Mouse (Mus musculus): ENCODE measurements around the gene Rab20. TPM values are rescaled to one million over a fixed set of nuclear protein-coding genes. Genes with fewer than 3 reads are reported as not detected.
A peak's percentile ranks its signal among the peaks of the same experiment; 100 is the strongest.
"Not testable (repeated sequence)": the region's sequence is repeated elsewhere in the genome, so short reads cannot be mapped to it uniquely, and the experiment has no call there.

Rab20 gene
- polyA plus RNA-seq, 1 experiment = 12.5 TPM

DNA sequence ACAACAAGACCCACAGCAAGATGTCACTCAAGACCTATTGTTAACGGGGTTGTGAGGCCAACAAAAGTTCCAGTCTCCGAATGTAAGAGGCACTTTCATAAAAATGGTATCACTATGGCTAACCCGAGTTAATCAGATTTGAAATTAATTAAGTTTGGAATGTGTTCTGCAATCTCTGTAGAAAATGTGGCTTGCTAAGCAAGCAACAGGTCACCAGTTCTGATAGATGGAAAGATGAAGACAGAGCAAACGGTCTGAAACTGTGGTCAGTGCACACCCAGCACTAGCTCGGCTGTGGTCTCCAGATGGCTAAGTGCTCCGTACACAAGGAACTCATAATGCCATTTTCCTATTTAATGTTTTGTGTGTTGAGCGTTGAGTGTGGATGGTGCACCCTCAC, 7.8 kb downstream of the Rab20 start:
- Histone ChIP-seq H3K27ac (ENCODE audit: insufficient read depth, low read depth, low read length) (no peak overlapping the region), H3K4me3 (ENCODE audit: insufficient read depth, low read length) (no peak overlapping the region), H3K4me1 (ENCODE audit: control insufficient read depth, insufficient read depth, low read length) (peaks cover 47% of the 10 kb centered on the region)
- TF ChIP-seq POLR2A (IDR thresholded peaks at IDR 0.05; ENCODE audit: borderline replicate concordance, low read depth, low read length) (no peak), CTCF (IDR thresholded peaks at IDR 0.05; ENCODE audit: low read depth, low read length) (no peak)

DNA sequence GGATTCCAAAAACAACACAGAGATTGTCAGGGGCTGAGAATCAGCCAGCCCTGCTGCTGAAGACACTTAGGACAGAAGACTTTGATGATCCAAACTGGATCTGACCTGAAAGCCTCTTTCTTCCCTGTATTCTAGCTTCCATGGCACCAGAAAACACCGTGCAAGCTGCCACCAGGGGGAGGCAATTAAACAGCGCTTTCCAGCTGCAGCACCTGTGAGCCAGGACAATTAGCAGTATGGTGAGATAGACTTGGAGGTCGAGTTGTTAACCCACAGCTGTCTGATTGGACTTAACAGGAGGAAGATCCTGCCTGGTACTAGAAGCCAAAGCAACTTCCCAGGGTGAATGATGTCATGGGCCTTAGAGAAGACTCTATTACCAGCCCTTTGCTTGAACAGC, 9.4 kb downstream of the Rab20 start:
- Histone ChIP-seq H3K27ac (ENCODE audit: insufficient read depth, low read depth, low read length) (no peak overlapping the region), H3K4me1 (ENCODE audit: control insufficient read depth, insufficient read depth, low read length) (peaks cover 50% of the 10 kb centered on the region), H3K4me3 (ENCODE audit: insufficient read depth, low read length) (no peak overlapping the region)
- TF ChIP-seq CTCF (IDR thresholded peaks at IDR 0.05; ENCODE audit: low read depth, low read length) (no peak), POLR2A (IDR thresholded peaks at IDR 0.05; ENCODE audit: borderline replicate concordance, low read depth, low read length) (no peak)

DNA sequence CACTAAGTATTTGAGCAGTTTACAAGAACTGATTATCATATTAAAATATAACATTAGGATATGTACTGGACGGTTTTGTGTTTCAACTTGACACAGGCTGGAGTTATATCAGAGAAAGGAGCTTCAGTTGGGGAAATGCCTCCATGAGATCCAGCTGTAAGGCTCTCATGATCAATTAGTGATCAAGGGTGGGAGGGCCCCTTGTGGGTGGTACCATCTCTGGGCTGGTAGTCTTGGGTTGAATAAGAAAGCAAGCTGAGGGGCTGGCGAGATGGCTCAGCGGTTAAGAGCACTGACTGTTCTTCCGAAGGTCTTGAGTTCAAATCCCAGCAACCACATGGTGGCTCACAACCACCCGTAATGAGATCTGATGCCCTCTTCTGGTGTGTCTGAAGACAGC, 12.0 kb downstream of the Rab20 start:
- H3K4me1 ChIP-seq (ENCODE audit: control insufficient read depth, insufficient read depth, low read length) = peaks cover 58% of the 10 kb centered on the region
- not testable (repeated sequence) for H3K4me3 ChIP-seq (ENCODE audit: insufficient read depth, low read length); H3K27ac ChIP-seq (ENCODE audit: insufficient read depth, low read depth, low read length)

DNA sequence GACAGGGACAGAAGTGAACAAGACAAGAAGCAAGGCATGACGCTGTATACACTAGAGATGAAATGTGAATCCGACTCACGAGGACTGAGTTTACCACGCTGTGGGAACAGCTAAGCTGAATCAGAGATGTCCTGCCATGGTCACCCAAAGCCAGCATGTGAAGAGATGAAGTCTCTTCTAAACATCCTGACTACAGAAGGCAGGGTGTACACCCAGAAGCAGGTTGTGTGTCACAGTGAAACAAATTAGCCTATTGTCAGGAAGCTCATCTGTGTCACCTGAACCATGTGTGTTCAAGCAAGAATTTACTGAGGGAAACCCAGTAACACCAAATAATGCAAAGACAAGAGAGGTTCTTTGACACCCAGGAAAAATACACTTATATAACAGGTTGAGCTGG, 12.9 kb downstream of the Rab20 start:
- H3K4me1 ChIP-seq (ENCODE audit: control insufficient read depth, insufficient read depth, low read length) = peaks cover 56% of the 10 kb centered on the region
- peak overlapping the region; percentile 85 for H3K27ac ChIP-seq (ENCODE audit: insufficient read depth, low read depth, low read length)

DNA sequence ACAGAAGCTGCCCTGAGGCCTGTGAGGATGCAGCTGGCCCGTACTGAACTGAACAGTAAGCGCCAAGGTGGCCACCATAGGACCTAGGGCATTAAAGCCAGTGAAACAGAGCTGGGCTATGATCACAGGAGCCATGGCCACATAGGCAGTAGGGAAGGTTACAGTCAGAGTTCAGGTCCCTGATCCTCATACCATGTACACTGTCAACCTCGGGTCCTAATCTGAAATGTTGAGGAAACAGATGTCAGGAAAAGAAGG, 13.9 kb downstream of the Rab20 start:
- Histone ChIP-seq H3K4me1 (ENCODE audit: control insufficient read depth, insufficient read depth, low read length) (peaks cover 62% of the 10 kb centered on the region), H3K4me3 (ENCODE audit: insufficient read depth, low read length) (peak overlapping the region; percentile 27), H3K27ac (ENCODE audit: insufficient read depth, low read depth, low read length) (peak overlapping the region; percentile 85)
- TF ChIP-seq POLR2A (IDR thresholded peaks at IDR 0.05; ENCODE audit: borderline replicate concordance, low read depth, low read length) (no peak), CTCF (IDR thresholded peaks at IDR 0.05; ENCODE audit: low read depth, low read length) (no peak)

More for the DNA sequence above, 12.9 kb downstream of the Rab20 start:
- H3K4me3 ChIP-seq (ENCODE audit: insufficient read depth, low read length) = no peak overlapping the region
- no peak for TF ChIP-seq POLR2A (IDR thresholded peaks at IDR 0.05; ENCODE audit: borderline replicate concordance, low read depth, low read length)
- no peak for TF ChIP-seq CTCF (IDR thresholded peaks at IDR 0.05; ENCODE audit: low read depth, low read length)

DNA sequence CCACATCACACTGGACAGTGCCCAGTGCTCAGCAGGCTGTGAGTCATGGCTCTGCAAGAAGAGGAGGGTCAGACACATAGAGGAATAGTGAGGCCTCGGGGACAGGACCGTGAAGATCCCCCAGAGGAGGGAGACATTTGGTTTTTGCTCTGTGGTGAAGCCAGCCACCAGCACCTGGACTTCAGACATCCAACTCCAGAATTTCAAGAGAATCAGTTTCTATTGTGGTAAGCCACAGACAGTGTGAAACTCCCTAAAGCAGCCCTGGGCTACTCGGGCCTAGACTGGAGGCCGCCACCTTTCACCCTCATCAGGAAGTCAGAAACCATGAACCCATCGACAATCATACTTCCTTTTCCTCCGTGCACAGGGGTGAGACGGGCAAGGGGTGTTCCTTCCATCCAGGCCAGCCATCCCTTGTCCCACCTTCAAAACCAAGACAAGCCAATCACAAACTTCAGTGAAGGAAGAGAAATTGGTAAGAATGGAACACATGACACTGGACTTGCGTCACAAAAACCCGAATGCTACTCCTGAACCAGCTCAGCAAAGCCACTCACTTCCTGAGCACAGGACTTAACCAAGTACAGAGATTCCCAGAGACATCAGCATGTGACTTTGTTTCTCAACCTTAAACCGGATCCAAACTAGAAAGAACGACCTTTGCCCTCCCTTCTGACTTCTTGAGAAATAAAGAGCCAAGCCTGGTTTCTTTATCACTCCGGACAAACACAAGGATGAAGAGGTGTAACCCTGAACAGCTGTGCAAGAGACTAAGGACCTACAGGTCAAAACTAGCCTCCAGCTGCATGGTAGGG, 14.4 kb downstream of the Rab20 start:
- TF ChIP-seq CTCF (IDR thresholded peaks at IDR 0.05; ENCODE audit: low read depth, low read length) = no peak
- no peak for TF ChIP-seq POLR2A (IDR thresholded peaks at IDR 0.05; ENCODE audit: borderline replicate concordance, low read depth, low read length)
- peak overlapping the region; percentile 27 for H3K4me3 ChIP-seq (ENCODE audit: insufficient read depth, low read length)
- peaks cover 64% of the 10 kb centered on the region for H3K4me1 ChIP-seq (ENCODE audit: control insufficient read depth, insufficient read depth, low read length)
- H3K27ac ChIP-seq (ENCODE audit: insufficient read depth, low read depth, low read length) = peak overlapping the region; percentile 85

DNA sequence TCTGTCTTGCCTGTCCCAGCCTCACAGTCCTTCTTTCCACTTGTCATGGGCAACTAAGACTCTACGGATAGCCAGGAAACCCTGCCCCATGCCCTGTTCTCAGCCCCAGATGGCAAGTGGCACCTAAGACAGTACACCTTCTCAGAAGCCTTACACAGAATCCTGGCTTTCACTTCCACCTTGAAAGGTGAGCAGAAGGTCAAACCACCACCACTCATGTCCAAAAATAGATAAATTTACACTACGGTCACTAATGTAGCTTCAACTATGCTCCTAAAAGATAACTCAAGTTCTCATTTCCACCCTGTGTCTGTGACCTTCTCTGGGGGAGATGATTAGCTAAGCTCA, 15.0 kb downstream of the Rab20 start:
- TF ChIP-seq POLR2A (IDR thresholded peaks at IDR 0.05; ENCODE audit: borderline replicate concordance, low read depth, low read length) (no peak), CTCF (IDR thresholded peaks at IDR 0.05; ENCODE audit: low read depth, low read length) (no peak)
- Histone ChIP-seq H3K4me3 (ENCODE audit: insufficient read depth, low read length) (peak overlapping the region; percentile 17), H3K4me1 (ENCODE audit: control insufficient read depth, insufficient read depth, low read length) (peaks cover 70% of the 10 kb centered on the region), H3K27ac (ENCODE audit: insufficient read depth, low read depth, low read length) (peak overlapping the region; percentile 85)

DNA sequence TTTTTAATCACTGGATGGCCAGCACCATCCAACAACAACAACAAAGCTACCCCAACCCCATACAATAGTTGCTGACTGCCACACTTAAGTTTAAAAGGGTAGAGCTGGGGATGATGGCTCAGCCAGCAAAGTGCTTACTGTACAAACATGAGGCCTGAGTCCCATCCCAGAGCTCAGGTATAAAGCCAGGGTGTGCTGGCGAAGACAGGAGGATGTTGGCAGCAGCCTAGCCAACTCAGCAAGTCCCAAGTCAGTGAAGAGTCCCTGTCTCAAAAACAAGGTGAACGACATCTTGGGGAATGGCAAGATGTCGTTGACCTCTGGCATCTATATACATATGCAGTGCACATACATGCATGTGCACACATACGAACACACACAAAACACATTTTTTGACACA, 15.9 kb downstream of the Rab20 start:
- Histone ChIP-seq H3K4me3 (ENCODE audit: insufficient read depth, low read length) (no peak overlapping the region), H3K4me1 (ENCODE audit: control insufficient read depth, insufficient read depth, low read length) (peaks cover 78% of the 10 kb centered on the region), H3K27ac (ENCODE audit: insufficient read depth, low read depth, low read length) (peak overlapping the region; percentile 85)
- TF ChIP-seq POLR2A (IDR thresholded peaks at IDR 0.05; ENCODE audit: borderline replicate concordance, low read depth, low read length) (no peak), CTCF (IDR thresholded peaks at IDR 0.05; ENCODE audit: low read depth, low read length) (no peak)

DNA sequence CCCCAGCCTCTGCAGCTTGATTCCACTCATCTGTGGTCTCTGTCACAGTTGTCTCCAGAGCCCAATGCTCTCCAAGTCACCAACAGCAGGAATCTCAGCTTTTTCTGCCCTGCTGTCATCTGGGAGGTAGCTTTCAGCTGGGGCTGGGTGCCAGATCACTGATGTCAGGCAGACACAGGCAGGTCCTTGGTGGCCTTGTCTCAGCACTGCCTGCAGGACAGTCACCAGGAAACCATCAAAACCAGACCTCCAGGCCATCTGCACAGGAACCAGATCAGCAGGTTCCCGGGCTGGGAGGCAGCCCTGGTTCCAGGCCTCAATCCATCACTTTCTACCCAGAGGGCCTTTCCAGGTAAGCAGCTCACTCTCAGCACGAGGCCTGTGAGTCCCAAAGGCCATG, 16.7 kb downstream of the Rab20 start:
- Histone ChIP-seq H3K4me3 (ENCODE audit: insufficient read depth, low read length) (no peak overlapping the region), H3K4me1 (ENCODE audit: control insufficient read depth, insufficient read depth, low read length) (peaks cover 86% of the 10 kb centered on the region), H3K27ac (ENCODE audit: insufficient read depth, low read depth, low read length) (peak overlapping the region; percentile 17; the same call in 1 of the 2 replicates)
- TF ChIP-seq POLR2A (IDR thresholded peaks at IDR 0.05; ENCODE audit: borderline replicate concordance, low read depth, low read length) = no peak

DNA sequence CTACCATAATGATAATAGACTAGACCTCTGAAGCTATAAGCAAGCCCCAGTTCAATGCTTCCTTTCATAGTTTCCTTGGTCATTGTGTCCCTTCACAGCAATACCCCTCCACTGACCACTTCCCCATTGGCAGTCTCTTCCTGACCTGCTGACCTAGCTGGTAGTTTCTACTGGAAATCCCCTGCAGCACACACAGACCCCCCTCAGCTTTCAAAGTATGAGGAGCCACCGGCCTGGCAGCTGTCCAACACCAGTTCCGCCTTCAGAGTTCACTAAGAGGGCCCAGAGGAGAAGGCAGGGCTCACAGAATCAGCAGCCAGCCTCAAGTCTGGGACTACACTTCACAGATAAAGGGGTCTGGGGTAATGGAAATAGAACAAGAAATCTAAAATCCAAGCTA, 17.6 kb downstream of the Rab20 start:
- Histone ChIP-seq H3K4me1 (ENCODE audit: control insufficient read depth, insufficient read depth, low read length) (peaks cover 87% of the 10 kb centered on the region), H3K27ac (ENCODE audit: insufficient read depth, low read depth, low read length) (peak overlapping the region; percentile 72)
- TF ChIP-seq CTCF (IDR thresholded peaks at IDR 0.05; ENCODE audit: low read depth, low read length) (no peak), POLR2A (IDR thresholded peaks at IDR 0.05; ENCODE audit: borderline replicate concordance, low read depth, low read length) (no peak)

DNA sequence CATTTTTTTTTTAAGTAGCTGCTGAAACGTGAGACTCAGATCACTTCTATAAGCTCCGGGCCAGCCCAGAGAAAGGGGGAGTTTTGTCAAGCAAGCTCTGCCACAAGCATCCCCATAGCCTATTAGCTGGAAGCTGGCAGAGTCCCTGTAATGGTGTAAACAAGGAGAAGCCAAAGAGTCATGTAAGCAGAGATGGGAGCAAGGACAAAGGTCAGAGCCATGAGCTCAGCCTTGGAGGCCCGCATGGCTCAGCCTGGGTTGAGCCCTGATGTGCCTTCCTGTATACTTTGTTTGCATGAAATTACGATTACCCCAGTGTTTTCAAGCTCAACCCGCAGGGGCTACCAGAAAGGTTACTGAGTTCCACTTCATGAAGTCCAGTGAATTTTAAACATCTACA, 19.5 kb downstream of the Rab20 start:
- peaks cover 81% of the 10 kb centered on the region for H3K4me1 ChIP-seq (ENCODE audit: control insufficient read depth, insufficient read depth, low read length)
- TF ChIP-seq POLR2A (IDR thresholded peaks at IDR 0.05; ENCODE audit: borderline replicate concordance, low read depth, low read length) (no peak), CTCF (IDR thresholded peaks at IDR 0.05; ENCODE audit: low read depth, low read length) (no peak)
- H3K27ac ChIP-seq (ENCODE audit: insufficient read depth, low read depth, low read length) = peak overlapping the region; percentile 46; the same call in 1 of the 2 replicates
- H3K4me3 ChIP-seq (ENCODE audit: insufficient read depth, low read length) = no peak overlapping the region

More for the DNA sequence above, 17.6 kb downstream of the Rab20 start:
- no peak overlapping the region for H3K4me3 ChIP-seq (ENCODE audit: insufficient read depth, low read length)
